Mouse (Mus musculus) liver, embryonic 14.5 days (tissue): ENCODE measurements around the gene Msmp. TPM values are rescaled to one million over a fixed set of nuclear protein-coding genes. Genes with fewer than 3 reads are reported as not detected.

ENCODE experiments used
- ATAC-seq: fragments of 200-750 bp; cut with Nextera tagmentation; 2 replicates; pipeline ENCODE4 v1.8.0; 2017; ENCODE audit warnings: moderate number of reproducible peaks, mild to moderate bottlenecking, moderate library complexity; ENCODE audit not compliant: insufficient read depth
- DNase-seq, 3 experiments: peaks; one replicate each; pipeline ENCODE4 v3.0.0-alpha.2; 2012 to 2013; ENCODE audit warnings: low read depth in 3 of 3, low spot score in 3 of 3
- H3K27ac ChIP-seq: fragments of 300-500 bp; sonication (generic); 2 replicates; pipeline ENCODE4 v1.5.1; 2014; ENCODE audit warnings: moderate library complexity, mild to moderate bottlenecking, control low read depth, inconsistent platforms
- H3K27me3 ChIP-seq: fragments of 300-500 bp; sonication (generic); 2 replicates; pipeline ENCODE4 v1.6.1; 2014; ENCODE audit warnings: mild to moderate bottlenecking, low read length, moderate library complexity; ENCODE audit not compliant: control insufficient read depth, insufficient read depth
- H3K36me3 ChIP-seq: fragments of 300-500 bp; sonication (generic); replicated peaks from 2 replicates; pipeline ENCODE4 v1.6.1; 2014; ENCODE audit warnings: low read depth; ENCODE audit not compliant: control insufficient read depth, insufficient read depth
- H3K4me1 ChIP-seq, 2 experiments: fragments of 200-500 bp in 1 of 2; fragments of 300-500 bp in 1 of 2; sonication (generic) in 1 of 2; replicated peaks; 2 replicates each; pipeline ENCODE4 v1.6.1; 2012 to 2014; ENCODE audit warnings: antibody characterized with exemption in 1 of 2, inconsistent platforms in 1 of 2, low read length in 1 of 2; ENCODE audit not compliant: control insufficient read depth in 2 of 2, insufficient read depth in 2 of 2
- H3K4me2 ChIP-seq: fragments of 300-500 bp; sonication (generic); 2 replicates; pipeline ENCODE4 v1.6.1; 2014; ENCODE audit warnings: low read depth, mild to moderate bottlenecking, control low read depth, moderate library complexity
- H3K4me3 ChIP-seq, 2 experiments: fragments of 200-500 bp in 1 of 2; fragments of 300-500 bp in 1 of 2; sonication (generic) in 1 of 2; 2 replicates each; pipeline ENCODE4 v1.5.1; 2012 to 2014; ENCODE audit warnings: low read depth in 2 of 2, low read length in 2 of 2, mild to moderate bottlenecking in 2 of 2, control low read depth in 1 of 2, inconsistent platforms in 1 of 2, moderate library complexity in 1 of 2; ENCODE audit not compliant: insufficient read depth in 1 of 2
- H3K9ac ChIP-seq: fragments of 300-500 bp; sonication (generic); replicated peaks from 2 replicates; pipeline ENCODE4 v1.6.1; 2014; ENCODE audit warnings: mild to moderate bottlenecking, control low read depth, moderate library complexity
- H3K9me3 ChIP-seq: fragments of 300-500 bp; sonication (generic); 2 replicates; pipeline ENCODE4 v1.6.1; 2016; ENCODE audit warnings: low read length, mixed read lengths; ENCODE audit not compliant: control insufficient read depth
- CTCF ChIP-seq: IDR thresholded peaks from 2 replicates; pipeline ENCODE4 v1.5.1; 2016; ENCODE audit warnings: antibody characterized with exemption, low read depth, control low read depth
- EP300 ChIP-seq: IDR thresholded peaks from 2 replicates; pipeline ENCODE4 v1.6.1; 2016; ENCODE audit warnings: antibody characterized with exemption, low read depth
- WGBS: fragments of 180-500 bp; shearing (Covaris S2); extraction: QIAGEN DNeasy Blood & Tissue Kit; methylation state at CpG from one replicate; pipeline ENCODE4 v1.1.7; 2014; ENCODE audit not compliant: insufficient replicate concordance; 5-methylcytosine and 5-hydroxymethylcytosine counted together
- polyA plus RNA-seq, 2 experiments: library from polyadenylated mRNA; depleted of rRNA in 1 of 2; stranded (reverse) in 1 of 2; unstranded in 1 of 2; fragments of >200 nt; fragmentation: Nextera tagmentation in 1 of 2; extraction: Ambion mirVana in 1 of 2; gene quantifications; 2 replicates each; pipeline versions ENCODE4 v1.2.1 to v1.2.3; 2012 to 2014

Msmp gene
- polyA plus RNA-seq, 2 experiments = not detected

GRCm38 (mm10) chr4:43579731-43580130, 4.6 kb downstream of the Msmp start:
- no peak for DNase-seq
- no peak for TF ChIP-seq CTCF
- TF ChIP-seq EP300 = no peak
- Histone ChIP-seq H3K9me3 (no peaks in the 10 kb centered on the region), H3K27ac (no peak overlapping the region), H3K9ac (peak overlapping the region; percentile 90), H3K27me3 (no peaks in the 10 kb centered on the region), H3K4me3 (peak overlapping the region; percentile 83), H3K4me1 (peaks cover 11 to 20% of the 10 kb centered on the region in 2 experiments), H3K4me2 (peak overlapping the region; percentile 92), H3K36me3 (peaks cover 27% of the 10 kb centered on the region)
- ATAC-seq = no peak
- WGBS = 67% methylated on average over 6 of the region's 6 CpGs

GRCm38 (mm10) chr4:43579256-43579655, 5.0 kb downstream of the Msmp start:
- Histone ChIP-seq H3K9me3 (no peaks in the 10 kb centered on the region), H3K36me3 (peaks cover 27% of the 10 kb centered on the region), H3K27me3 (no peaks in the 10 kb centered on the region), H3K4me1 (peaks cover 11 to 20% of the 10 kb centered on the region in 2 experiments), H3K4me3 (peak overlapping the region; percentile 83), H3K9ac (peak overlapping the region; percentile 90), H3K27ac (peak overlapping the region; percentile 88), H3K4me2 (peak overlapping the region; percentile 92)
- TF ChIP-seq CTCF (no peak), EP300 (no peak)
- ATAC-seq = no peak
- WGBS = 6% methylated on average over 10 of the region's 10 CpGs
- no peak for DNase-seq

- H3K36me3 ChIP-seq = peaks cover 28% of the 10 kb centered on the region
- H3K9ac ChIP-seq = peak within 1 kb of the TSS; percentile 90
- under 1% methylated on average over 75 of the region's 76 CpGs for WGBS
- no peaks in the 10 kb centered on the region for H3K9me3 ChIP-seq
- TF ChIP-seq CTCF = 0 out of 2 replicates have a peak, but pooled peaks have one; percentile 2
- peak; percentile 29; the same call in 1 of the 2 replicates for TF ChIP-seq EP300
- peak within 1 kb of the TSS; percentile 83 for H3K4me3 ChIP-seq
- peak; percentile 99 for ATAC-seq
- H3K27ac ChIP-seq = peak within 1 kb of the TSS; percentile 88
- peaks cover 11 to 20% of the 10 kb centered on the region in 2 experiments for H3K4me1 ChIP-seq
- no peaks in the 10 kb centered on the region for H3K27me3 ChIP-seq
- peak; percentile 85 to 88 (median 87) for DNase-seq
- peak within 1 kb of the TSS; percentile 92 for H3K4me2 ChIP-seq
These were observed 5.7 kb downstream of the Msmp start, which contains the start of the genes Rgp1 and Gba2 for GRCm38 (mm10) chr4:43578376-43579204. TSS of gene Rgp1 (plus strand) at chr4:43578715. TSS of gene Gba2 (minus strand) at chr4:43578873.

GRCm38 (mm10) chr4:43577237-43577881, 6.9 kb downstream of the Msmp start:
- no peaks in the 10 kb centered on the region for H3K27me3 ChIP-seq
- peak overlapping the region; percentile 92 for H3K4me2 ChIP-seq
- H3K9ac ChIP-seq = peak overlapping the region; percentile 90
- H3K36me3 ChIP-seq = peaks cover 22% of the 10 kb centered on the region
- ATAC-seq (no peak), DNase-seq (no peak)
- peak overlapping the region; percentile 83 for H3K4me3 ChIP-seq
- TF ChIP-seq EP300 = no peak
- TF ChIP-seq CTCF = no peak
- H3K27ac ChIP-seq = peak overlapping the region; percentile 88
- WGBS = 24% methylated on average over 8 of the region's 8 CpGs
- no peaks in the 10 kb centered on the region for H3K9me3 ChIP-seq
- H3K4me1 ChIP-seq = peaks cover 11 to 20% of the 10 kb centered on the region in 2 experiments

GRCm38 (mm10) chr4:43575356-43575755, 8.9 kb downstream of the Msmp start:
- Histone ChIP-seq H3K27ac (no peak overlapping the region), H3K9me3 (no peaks in the 10 kb centered on the region), H3K36me3 (peaks cover 14% of the 10 kb centered on the region), H3K27me3 (no peaks in the 10 kb centered on the region), H3K4me2 (peak overlapping the region; percentile 92), H3K4me3 (peak overlapping the region in 1 of 2 experiments; percentile 15; a peak in 2 of 4 replicates), H3K9ac (peak overlapping the region; percentile 23; the same call in 1 of the 2 replicates), H3K4me1 (peaks cover 11 to 20% of the 10 kb centered on the region in 2 experiments)
- DNase-seq (no peak), ATAC-seq (no peak)
- 55% methylated on average over 2 of the region's 2 CpGs for WGBS
- TF ChIP-seq EP300 = no peak
- TF ChIP-seq CTCF = no peak
